Mouse (Mus musculus) liver, embryonic 13.5 days (tissue): Measurements from ENCODE around the gene Cd164. TPM values are rescaled to one million over a fixed set of nuclear protein-coding genes. Genes with fewer than 3 reads are reported as not detected.

ENCODE experiments used
- ATAC-seq: fragments of 200-750 bp; cut with Nextera tagmentation; 2 replicates; pipeline ENCODE4 v1.8.0; 2017; ENCODE audit warnings: low read depth, mild to moderate bottlenecking, moderate number of reproducible peaks, moderate library complexity
- DNase-seq: peaks from one replicate; pipeline ENCODE4 v3.0.0; 2022
- H3K27ac ChIP-seq: fragments of 300-500 bp; sonication (generic); 2 replicates; pipeline ENCODE4 v1.5.1; 2015; ENCODE audit warnings: moderate library complexity, mild to moderate bottlenecking, inconsistent platforms
- H3K27me3 ChIP-seq: fragments of 300-500 bp; sonication (generic); 2 replicates; pipeline ENCODE4 v1.6.1; 2015; ENCODE audit warnings: mild to moderate bottlenecking, inconsistent platforms
- H3K36me3 ChIP-seq: fragments of 300-500 bp; sonication (generic); 2 replicates; pipeline ENCODE4 v1.6.1; 2015; ENCODE audit warnings: mild to moderate bottlenecking, inconsistent platforms
- H3K4me1 ChIP-seq: fragments of 300-500 bp; sonication (generic); replicated peaks from 2 replicates; pipeline ENCODE4 v1.6.1; 2015; ENCODE audit warnings: inconsistent platforms
- H3K4me2 ChIP-seq: fragments of 300-500 bp; sonication (generic); 2 replicates; pipeline ENCODE4 v1.6.1; 2015; ENCODE audit warnings: inconsistent platforms, mild to moderate bottlenecking, moderate library complexity
- H3K4me3 ChIP-seq: fragments of 300-500 bp; sonication (generic); replicated peaks from 2 replicates; pipeline ENCODE4 v1.5.1; 2015; ENCODE audit warnings: mild to moderate bottlenecking, inconsistent platforms
- H3K9ac ChIP-seq: fragments of 300-500 bp; sonication (generic); 2 replicates; pipeline ENCODE4 v1.6.1; 2015; ENCODE audit warnings: mild to moderate bottlenecking, inconsistent platforms
- H3K9me3 ChIP-seq: fragments of 300-500 bp; sonication (generic); replicated peaks from 2 replicates; pipeline ENCODE4 v1.6.1; 2016; ENCODE audit warnings: inconsistent platforms
- WGBS: fragments of 180-500 bp; shearing (Covaris S2); methylation state at CpG from one replicate; pipeline ENCODE4 v1.1.7; 2015; ENCODE audit not compliant: insufficient replicate concordance; 5-methylcytosine and 5-hydroxymethylcytosine counted together
- polyA plus RNA-seq: library from polyadenylated mRNA; unstranded; fragments of >200 nt; fragmentation: Nextera tagmentation; extraction: Ambion mirVana; gene quantifications from 2 replicates; pipeline ENCODE4 v1.2.1, GENCODE M21; 2015

The Cd164 gene
- 61.1 and 80.0 TPM in 2 replicates for polyA plus RNA-seq

- H3K4me3 ChIP-seq: peak within 1 kb of the TSS; percentile 84
- ATAC-seq (peak; percentile 89), DNase-seq (peak; percentile 85)
- no peaks in the 10 kb centered on the region for H3K27me3 ChIP-seq
- H3K9me3 ChIP-seq: no peaks in the 10 kb centered on the region
- peak within 1 kb of the TSS; percentile 89 for H3K27ac ChIP-seq
- peak within 1 kb of the TSS; percentile 89 for H3K9ac ChIP-seq
- under 1% methylated on average over 65 of the region's 69 CpGs for WGBS
- peak within 1 kb of the TSS; percentile 78 for H3K4me2 ChIP-seq
- peaks cover 34% of the 10 kb centered on the region for H3K4me1 ChIP-seq
- H3K36me3 ChIP-seq: peaks cover 6% of the 10 kb centered on the region; the same call in 1 of the 2 replicates
Measured at GRCm38 (mm10) chr10:41518981-41519618, at the start of gene Cd164. Cd164 (plus strand) TSS chr10:41519414.

DNA sequence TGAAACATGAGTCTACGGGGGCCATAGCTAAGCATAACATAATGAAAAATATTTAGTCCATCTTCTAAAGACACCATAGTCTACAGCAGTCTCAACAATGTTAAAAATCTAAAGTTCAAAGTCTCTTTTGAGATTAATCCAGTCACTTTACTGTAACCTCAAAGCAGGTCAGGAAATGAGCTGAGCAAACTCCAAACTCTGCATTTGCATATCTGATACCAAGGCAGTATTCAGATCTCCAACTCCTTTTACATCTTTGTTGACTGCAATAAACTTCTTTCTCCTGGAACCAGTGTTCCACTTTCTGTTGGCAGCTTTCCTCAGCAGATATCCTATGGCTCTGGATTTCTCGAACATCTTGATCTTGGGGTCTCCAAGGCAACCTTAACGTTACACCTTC lies 48.5 kb upstream of the Cd164 start:
- Histone ChIP-seq H3K9ac (no peak overlapping the region), H3K4me2 (no peak overlapping the region), H3K27me3 (no peaks in the 10 kb centered on the region), H3K4me3 (no peak overlapping the region), H3K27ac (no peak overlapping the region), H3K36me3 (no peaks in the 10 kb centered on the region), H3K9me3 (no peaks in the 10 kb centered on the region), H3K4me1 (peaks cover 37% of the 10 kb centered on the region)
- DNase-seq: no peak
- ATAC-seq: no peak
- 70% methylated on average over 3 of the region's 3 CpGs for WGBS

- no peaks in the 10 kb centered on the region for H3K9me3 ChIP-seq
- no peak overlapping the region for H3K4me3 ChIP-seq
- H3K27ac ChIP-seq: no peak overlapping the region
- 0 out of 2 replicates have a peak, but pooled peaks cover 5% of the 10 kb centered on the region for H3K27me3 ChIP-seq
- H3K4me2 ChIP-seq: no peak overlapping the region
- H3K9ac ChIP-seq: no peak overlapping the region
- ATAC-seq (no peak), DNase-seq (no peak)
- H3K36me3 ChIP-seq: no peaks in the 10 kb centered on the region
- peaks cover 56% of the 10 kb centered on the region for H3K4me1 ChIP-seq
Measured at GRCm38 (mm10) chr10:41472534-41472933, 46.7 kb upstream of the Cd164 start.

DNA sequence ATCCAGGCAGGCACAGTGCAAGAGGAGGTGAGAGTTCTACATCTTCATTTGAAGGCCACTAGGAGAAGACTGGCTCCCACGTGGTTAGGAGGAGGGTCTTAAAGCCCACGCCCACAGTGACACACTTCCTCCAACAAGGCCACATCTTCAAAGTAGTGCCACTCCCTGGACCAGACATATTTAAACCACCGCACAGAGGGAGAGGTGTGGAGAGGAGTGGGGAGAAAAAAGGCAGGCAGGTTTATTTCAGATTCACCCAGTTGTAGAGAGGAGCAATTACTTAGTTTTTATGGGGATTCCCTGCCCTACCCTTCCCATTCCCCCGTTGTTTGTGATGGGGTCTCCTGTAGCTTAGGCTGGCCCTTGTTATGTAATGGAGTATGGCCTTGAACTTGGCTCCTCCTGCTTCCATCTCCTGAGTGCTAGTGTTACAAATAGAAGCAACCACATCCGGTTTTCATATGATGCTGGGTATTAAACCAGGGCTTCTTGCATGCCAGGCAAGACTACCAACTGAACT lies 46.2 kb upstream of the Cd164 start:
- no peak overlapping the region for H3K9ac ChIP-seq
- H3K4me3 ChIP-seq: no peak overlapping the region
- H3K4me2 ChIP-seq: no peak overlapping the region
- H3K27ac ChIP-seq: no peak overlapping the region
- no peaks in the 10 kb centered on the region for H3K36me3 ChIP-seq
- 48% methylated on average over 5 of the region's 5 CpGs for WGBS
- no peak for ATAC-seq
- no peak for DNase-seq
- peaks cover 60% of the 10 kb centered on the region for H3K4me1 ChIP-seq
- 0 out of 2 replicates have a peak, but pooled peaks cover 5% of the 10 kb centered on the region for H3K27me3 ChIP-seq
- H3K9me3 ChIP-seq: no peaks in the 10 kb centered on the region

GRCm38 (mm10) chr10:41473782-41474468 lies 45.3 kb upstream of the Cd164 start:
- Histone ChIP-seq H3K4me2 (no peak overlapping the region), H3K4me3 (no peak overlapping the region), H3K27ac (peak overlapping the region; percentile 47; the same call in 1 of the 2 replicates), H3K9ac (0 out of 2 replicates have a peak overlapping the region, but pooled peaks have one; percentile 36), H3K36me3 (no peaks in the 10 kb centered on the region), H3K27me3 (0 out of 2 replicates have a peak, but pooled peaks cover 5% of the 10 kb centered on the region), H3K4me1 (peaks cover 68% of the 10 kb centered on the region), H3K9me3 (no peaks in the 10 kb centered on the region)
- 17% methylated on average over 6 of the region's 6 CpGs for WGBS
- 0 out of 2 replicates have a peak, but pooled peaks have one; percentile 21 for ATAC-seq
- peak; percentile 27 for DNase-seq

GRCm38 (mm10) chr10:41474981-41475391 lies 44.2 kb upstream of the Cd164 start:
- no peak overlapping the region for H3K9ac ChIP-seq
- H3K36me3 ChIP-seq: no peaks in the 10 kb centered on the region
- peak overlapping the region; percentile 1 for H3K4me2 ChIP-seq
- 70% methylated on average over 1 of the region's 1 CpGs for WGBS
- ATAC-seq (no peak), DNase-seq (no peak)
- no peak overlapping the region for H3K4me3 ChIP-seq
- H3K27me3 ChIP-seq: 0 out of 2 replicates have a peak, but pooled peaks cover 5% of the 10 kb centered on the region
- H3K4me1 ChIP-seq: peaks cover 70% of the 10 kb centered on the region
- no peaks in the 10 kb centered on the region for H3K9me3 ChIP-seq
- H3K27ac ChIP-seq: peak overlapping the region; percentile 84

DNA sequence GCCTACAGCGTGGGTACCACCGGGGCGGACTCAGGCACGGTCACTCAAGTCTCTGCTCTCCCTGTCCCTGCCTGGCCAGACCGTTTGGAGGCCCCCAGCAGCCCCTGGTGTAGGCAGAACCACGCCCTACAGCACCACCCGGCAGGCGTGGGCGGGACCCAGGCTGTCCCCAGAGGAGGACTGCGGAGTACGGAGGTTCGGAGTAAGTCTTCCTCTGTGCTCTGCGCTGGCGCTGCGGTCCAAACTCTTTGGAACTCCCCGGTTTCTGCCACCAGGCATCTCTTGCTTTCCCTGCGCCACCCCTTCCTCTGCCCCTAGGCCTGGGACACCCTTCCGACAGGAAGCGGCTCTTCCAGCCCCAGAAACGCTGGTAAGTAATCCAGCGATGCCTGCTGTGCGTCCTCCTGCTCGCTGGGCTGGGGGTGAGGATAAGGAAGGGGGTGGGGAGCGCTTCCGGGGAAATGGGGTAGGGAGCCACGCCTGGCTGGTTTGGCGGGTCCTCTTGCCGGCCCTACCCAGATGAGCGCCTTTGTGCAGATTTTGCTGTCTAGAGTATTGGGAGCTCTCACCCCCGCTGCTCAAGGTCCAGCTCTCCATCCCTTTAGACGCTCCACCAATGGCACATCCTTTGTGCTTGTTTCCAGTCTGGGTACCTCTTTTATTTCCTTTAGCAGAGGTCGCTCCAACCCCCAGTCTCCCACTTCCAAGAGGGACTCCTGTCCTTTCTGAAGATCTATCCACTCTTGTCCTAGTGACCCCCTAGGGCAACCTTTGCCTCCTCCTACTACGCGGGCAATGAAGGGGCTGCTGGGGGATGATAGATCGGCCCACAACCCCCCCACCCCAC lies 42.8 kb upstream of the Cd164 start, which contains the start of gene Mical1:
Gene Mical1, plus strand, starts transcription at position 144 of the 847 bp plus-strand sequence.
- 0% methylated on average over 35 of the region's 35 CpGs for WGBS
- peak within 1 kb of the TSS; percentile 68 for H3K4me3 ChIP-seq

GRCm38 (mm10) chr10:41477018-41477277 lies 42.3 kb upstream of the Cd164 start:
- H3K4me1 ChIP-seq: peaks cover 89% of the 10 kb centered on the region
- peak overlapping the region; percentile 84; the same call in 1 of the 2 replicates for H3K27ac ChIP-seq
- H3K36me3 ChIP-seq: no peaks in the 10 kb centered on the region
- under 1% methylated on average over 9 of the region's 9 CpGs for WGBS
- no peaks in the 10 kb centered on the region for H3K9me3 ChIP-seq
- H3K4me2 ChIP-seq: peak overlapping the region; percentile 98
- DNase-seq (no peak), ATAC-seq (no peak)
- H3K27me3 ChIP-seq: 0 out of 2 replicates have a peak, but pooled peaks cover 5% of the 10 kb centered on the region
- peak overlapping the region; percentile 74 for H3K9ac ChIP-seq
- H3K4me3 ChIP-seq: peak overlapping the region; percentile 68

More for the DNA sequence above, 42.8 kb upstream of the Cd164 start, which contains the start of gene Mical1:
- ATAC-seq: peak; percentile 83
- no peaks in the 10 kb centered on the region for H3K36me3 ChIP-seq
- H3K4me2 ChIP-seq: peak within 1 kb of the TSS; percentile 98
- no peaks in the 10 kb centered on the region for H3K9me3 ChIP-seq
- peak within 1 kb of the TSS; percentile 84 for H3K27ac ChIP-seq
- peak; percentile 71 for DNase-seq
- peaks cover 84% of the 10 kb centered on the region for H3K4me1 ChIP-seq
- peak within 1 kb of the TSS; percentile 74 for H3K9ac ChIP-seq
- H3K27me3 ChIP-seq: 0 out of 2 replicates have a peak, but pooled peaks cover 5% of the 10 kb centered on the region

GRCm38 (mm10) chr10:41477278-41478181 lies 41.7 kb upstream of the Cd164 start:
- WGBS: 4% methylated on average over 20 of the region's 20 CpGs
- peaks cover 85% of the 10 kb centered on the region for H3K4me1 ChIP-seq

DNA sequence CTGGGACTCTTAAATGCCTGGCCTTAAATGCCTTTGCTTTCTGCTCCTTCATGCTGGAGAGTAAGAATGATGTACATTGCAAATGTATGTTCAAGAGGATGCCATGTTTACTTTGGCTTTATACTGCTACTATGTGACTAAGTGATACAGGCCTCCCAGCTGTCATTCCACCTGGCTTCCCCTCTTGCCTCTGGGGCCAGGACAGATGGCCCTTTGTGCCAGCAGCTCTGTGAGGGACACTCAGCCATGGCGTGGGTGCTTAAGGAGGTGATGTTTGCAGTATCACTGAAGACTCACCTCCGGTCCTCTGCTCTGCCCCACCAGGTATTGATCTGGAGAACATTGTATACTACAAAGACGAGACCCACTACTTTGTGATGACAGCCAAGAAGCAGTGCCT lies 39.3 kb upstream of the Cd164 start:
- Histone ChIP-seq H3K4me3 (no peak overlapping the region), H3K36me3 (peaks cover 11% of the 10 kb centered on the region), H3K9ac (no peak overlapping the region), H3K4me2 (no peak overlapping the region), H3K27me3 (0 out of 2 replicates have a peak, but pooled peaks cover 5% of the 10 kb centered on the region), H3K27ac (no peak overlapping the region), H3K4me1 (peaks cover 60% of the 10 kb centered on the region), H3K9me3 (no peaks in the 10 kb centered on the region)
- no peak for ATAC-seq
- 69% methylated on average over 3 of the region's 3 CpGs for WGBS
- no peak for DNase-seq

More at GRCm38 (mm10) chr10:41477278-41478181, 41.7 kb upstream of the Cd164 start:
- no peaks in the 10 kb centered on the region for H3K9me3 ChIP-seq
- H3K4me2 ChIP-seq: peak overlapping the region; percentile 98
- ATAC-seq (peak; percentile 45), DNase-seq (peak; percentile 51)
- no peaks in the 10 kb centered on the region for H3K36me3 ChIP-seq
- H3K4me3 ChIP-seq: peak overlapping the region; percentile 68
- H3K9ac ChIP-seq: peak overlapping the region; percentile 74
- 0 out of 2 replicates have a peak, but pooled peaks cover 5% of the 10 kb centered on the region for H3K27me3 ChIP-seq
- H3K27ac ChIP-seq: peak overlapping the region; percentile 84; the same call in 1 of the 2 replicates
